Mouse (Mus musculus): Measurements from ENCODE around the gene B4galt5. TPM values are rescaled to one million over a fixed set of nuclear protein-coding genes. Genes with fewer than 3 reads are reported as not detected.

B4galt5 gene
- total and polyA plus RNA-seq, 3 experiments, result 12.5 to 17.6 (median 13.5) TPM

- Histone ChIP-seq H3K4me1 (ENCODE audit: control insufficient read depth in 1 of 2, insufficient read depth in 2 of 2) (peaks cover 0 to 9% of the 10 kb centered on the region in 2 experiments; a peak in 3 of 4 replicates), H3K4me2 (ENCODE audit: insufficient read depth, low read depth, poor library complexity, severe bottlenecking) (no peak overlapping the region), H3K4me3 (replicated peaks in 1 of 3; ENCODE audit: low read depth in 2 of 3, low read length in 2 of 3, poor library complexity in 1 of 3) (no peak overlapping the region), H3K27ac (ENCODE audit: insufficient read depth, low read depth) (no peak overlapping the region), H3K27me3 (replicated peaks) (no peaks in the 10 kb centered on the region), H3K36me3 (replicated peaks in 1 of 2; ENCODE audit: control insufficient read depth in 1 of 2, insufficient read depth in 1 of 2, low read length in 1 of 2) (peaks cover 61 to 85% of the 10 kb centered on the region in 2 experiments), H3K79me2 (replicated peaks; ENCODE audit: control insufficient read depth, extremely low read depth, insufficient read depth, poor library complexity, severe bottlenecking) (no peaks in the 10 kb centered on the region), H3K9me3 (replicated peaks; ENCODE audit: low read length) (no peaks in the 10 kb centered on the region), H3K9ac (ENCODE audit: insufficient read depth, low read depth) (no peak overlapping the region)
- dilution Hi-C loops (cut with MboI; ENCODE audit: extremely low pct_ligation_motif_present, extremely low pct_unique_long_range_greater_than_20kb, low sequenced_read_pairs) (no loop called here), in situ Hi-C loops (cut with MboI; ENCODE audit: low pct_ligation_motif_present, low pct_unique_long_range_greater_than_20kb, low sequenced_read_pairs) (loop anchor here (25.0 kb wide), 1 partner anchor 112 kb away; the partner anchor contains the start of gene Slc9a8)
- DNase-seq (ENCODE audit: extremely low read depth), result no peak
- TF ChIP-seq RCOR1 (conservative IDR thresholded peaks at IDR 0.05; ENCODE audit: low read depth, low read length), result no peak
- TF ChIP-seq NRF1 (IDR thresholded peaks at IDR 0.05; ENCODE audit: low read depth, low read length), result no peak
- TF ChIP-seq POLR2A (IDR thresholded peaks at IDR 0.05; ENCODE audit: low read depth, low read length), result no peak
- no peak for TF ChIP-seq JUND (conservative IDR thresholded peaks at IDR 0.05; ENCODE audit: low read depth, low read length)
- TF ChIP-seq ETS1 (conservative IDR thresholded peaks at IDR 0.05; ENCODE audit: low read depth, low read length), result no peak
- no peak for TF ChIP-seq ZNF384 (IDR thresholded peaks at IDR 0.05; ENCODE audit: low read depth, low read length)
- no peak for TF ChIP-seq MYC (IDR thresholded peaks at IDR 0.05; ENCODE audit: low read depth, low read length)
- no peak for TF ChIP-seq NELFE (IDR thresholded peaks at IDR 0.05; ENCODE audit: low read depth, low read length)
Measured at GRCm38 (mm10) chr2:167299861-167300667, 48.9 kb downstream of the B4galt5 start.

GRCm38 (mm10) chr2:167298729-167299705 is 50.0 kb downstream of the B4galt5 start:
- in situ Hi-C loops (cut with MboI; ENCODE audit: low pct_ligation_motif_present, low pct_unique_long_range_greater_than_20kb, low sequenced_read_pairs), result loop anchor here (25.0 kb wide), 1 partner anchor 113 kb away; the partner anchor contains the start of gene Slc9a8
- no peak overlapping the region for H3K27ac ChIP-seq (ENCODE audit: insufficient read depth, low read depth)

More at GRCm38 (mm10) chr2:167298729-167299705, 50.0 kb downstream of the B4galt5 start:
- dilution Hi-C loops (cut with MboI; ENCODE audit: extremely low pct_ligation_motif_present, extremely low pct_unique_long_range_greater_than_20kb, low sequenced_read_pairs), result no loop called here
- Histone ChIP-seq H3K79me2 (replicated peaks; ENCODE audit: control insufficient read depth, extremely low read depth, insufficient read depth, poor library complexity, severe bottlenecking) (no peaks in the 10 kb centered on the region), H3K9ac (ENCODE audit: insufficient read depth, low read depth) (no peak overlapping the region), H3K9me3 (replicated peaks; ENCODE audit: low read length) (no peaks in the 10 kb centered on the region), H3K27me3 (replicated peaks) (no peaks in the 10 kb centered on the region), H3K36me3 (replicated peaks in 1 of 2; ENCODE audit: control insufficient read depth in 1 of 2, insufficient read depth in 1 of 2, low read length in 1 of 2) (peaks cover 54 to 75% of the 10 kb centered on the region in 2 experiments), H3K4me3 (replicated peaks in 1 of 3; ENCODE audit: low read depth in 2 of 3, low read length in 2 of 3, poor library complexity in 1 of 3) (no peak overlapping the region), H3K4me1 (ENCODE audit: control insufficient read depth in 1 of 2, insufficient read depth in 2 of 2) (peaks cover 0 to 9% of the 10 kb centered on the region in 2 experiments; a peak in 3 of 4 replicates), H3K4me2 (ENCODE audit: insufficient read depth, low read depth, poor library complexity, severe bottlenecking) (no peak overlapping the region)
- no peak for DNase-seq (ENCODE audit: extremely low read depth)
- TF ChIP-seq CTCF (conservative IDR thresholded peaks at IDR 0.05 in 1 of 2, IDR thresholded peaks at IDR 0.05 in 1 of 2; ENCODE audit: low read depth in 2 of 2, low read length in 2 of 2) (no peak), ZMIZ1 (IDR thresholded peaks at IDR 0.05; ENCODE audit: low read depth, low read length) (no peak), TBP (conservative IDR thresholded peaks at IDR 0.05; ENCODE audit: low read depth, low read length) (no peak), ZNF384 (IDR thresholded peaks at IDR 0.05; ENCODE audit: low read depth, low read length) (no peak), NRF1 (IDR thresholded peaks at IDR 0.05; ENCODE audit: low read depth, low read length) (no peak), MEF2A (IDR thresholded peaks at IDR 0.05; ENCODE audit: borderline replicate concordance, low read depth, low read length) (no peak)
